Comparison of ENCODE assay signal across 19 mouse cellular contexts in the genomic region with DNA sequence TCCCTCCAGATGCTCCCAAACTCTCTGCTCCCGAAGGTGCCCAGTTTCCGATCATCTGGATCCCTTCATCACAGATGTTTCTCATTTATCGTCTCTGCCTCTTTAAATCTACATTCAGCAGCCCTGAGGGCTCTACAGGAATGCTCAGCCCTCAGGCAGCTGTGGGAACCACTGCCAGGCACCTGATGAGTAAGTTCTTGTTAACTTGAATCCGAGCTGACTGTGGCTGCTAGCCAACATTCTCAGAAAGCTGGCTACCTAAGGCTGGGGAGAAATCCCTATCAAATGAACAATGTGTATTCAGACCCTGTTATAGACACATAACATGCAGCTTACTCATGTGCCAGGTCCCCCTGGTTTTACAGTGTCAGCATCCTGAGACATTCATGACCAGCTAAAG. TPM values are rescaled to one million over a fixed set of nuclear protein-coding genes. Genes with fewer than 3 reads are reported as not detected.
DNase-seq lines count a peak whose midpoint lies in the region; ATAC-seq and TF ChIP-seq lines count a peak whose summit lies in the region.
"Had no signal": no experiment of that assay in that cellular context is flagged by ENCODE, and none has a peak within 500 bp of the region (broad histone marks: within the 10 kb centered on the region; RNA-seq: fewer than 3 reads in every experiment).

No protein-coding gene starts in this region.

- no peak overlapping the region for H3K4me2 ChIP-seq in heart, postnatal 0 days (ENCODE audit: low read depth, low read length)
- no peak overlapping the region for H3K4me2 ChIP-seq in embryonic facial prominence, embryonic 15.5 days (replicated peaks)
- H3K4me2 ChIP-seq in limb, embryonic 15.5 days = 0 out of 2 replicates have a peak overlapping the region, but pooled peaks have one; percentile 2
- no peak overlapping the region for H3K4me2 ChIP-seq in hindbrain, embryonic 11.5 days (replicated peaks; ENCODE audit: low read depth, low read length)
- no peak overlapping the region for H3K4me2 ChIP-seq in forebrain, embryonic 12.5 days
- H3K4me2 ChIP-seq: hindbrain, embryonic 14.5 days; neural tube, embryonic 13.5 days had no signal

- TF ChIP-seq CTCF in heart, postnatal 0 days (IDR thresholded peaks at IDR 0.05; ENCODE audit: low read depth) = no peak

- H3K9me3 ChIP-seq in heart, postnatal 0 days (replicated peaks; ENCODE audit: control insufficient read depth, low read length) = no peaks in the 10 kb centered on the region
- H3K9me3 ChIP-seq in heart, embryonic 10.5 days = no peaks in the 10 kb centered on the region
- no peaks in the 10 kb centered on the region for H3K9me3 ChIP-seq in embryonic facial prominence, embryonic 15.5 days (replicated peaks)
- no peaks in the 10 kb centered on the region for H3K9me3 ChIP-seq in limb, embryonic 15.5 days
- H3K9me3 ChIP-seq in hindbrain, embryonic 11.5 days (ENCODE audit: control insufficient read depth, low read length) = no peaks in the 10 kb centered on the region
- H3K9me3 ChIP-seq in forebrain, embryonic 12.5 days = no peaks in the 10 kb centered on the region
- H3K9me3 ChIP-seq: neural tube, embryonic 13.5 days had no signal

- no peak overlapping the region for H3K4me3 ChIP-seq in heart, postnatal 0 days (ENCODE audit: low read depth, low read length)
- H3K4me3 ChIP-seq in heart, embryonic 10.5 days = no peak overlapping the region
- H3K4me3 ChIP-seq in embryonic facial prominence, embryonic 15.5 days (replicated peaks) = no peak overlapping the region
- no peak overlapping the region for H3K4me3 ChIP-seq in limb, embryonic 15.5 days
- H3K4me3 ChIP-seq in hindbrain, embryonic 11.5 days (ENCODE audit: low read depth, low read length) = no peak overlapping the region
- no peak overlapping the region for H3K4me3 ChIP-seq in forebrain, embryonic 12.5 days (replicated peaks)
- H3K4me3 ChIP-seq: neural tube, embryonic 13.5 days had no signal

- 24% methylated on average over 4 of the region's 4 CpGs for WGBS in heart, postnatal 0 days
- WGBS in heart, embryonic 10.5 days = 62% methylated on average over 4 of the region's 4 CpGs
- WGBS in embryonic facial prominence, embryonic 15.5 days = 16% methylated on average over 4 of the region's 4 CpGs
- 11% methylated on average over 4 of the region's 4 CpGs for WGBS in limb, embryonic 15.5 days
- 64% methylated on average over 4 of the region's 4 CpGs for WGBS in hindbrain, embryonic 11.5 days
- WGBS in forebrain, embryonic 12.5 days = 66% methylated on average over 4 of the region's 4 CpGs

- no peaks in the 10 kb centered on the region for H3K36me3 ChIP-seq in heart, postnatal 0 days (replicated peaks; ENCODE audit: control insufficient read depth, insufficient read depth, low read length)
- H3K36me3 ChIP-seq in heart, embryonic 10.5 days = peaks cover 2% of the 10 kb centered on the region; the same call in 1 of the 2 replicates
- no peaks in the 10 kb centered on the region for H3K36me3 ChIP-seq in embryonic facial prominence, embryonic 15.5 days
- H3K36me3 ChIP-seq in limb, embryonic 15.5 days = peaks cover 9% of the 10 kb centered on the region; the same call in 1 of the 2 replicates
- no peaks in the 10 kb centered on the region for H3K36me3 ChIP-seq in hindbrain, embryonic 11.5 days (ENCODE audit: control insufficient read depth, insufficient read depth, low read length)
- H3K36me3 ChIP-seq in forebrain, embryonic 12.5 days (replicated peaks) = 0 out of 2 replicates have a peak, but pooled peaks cover 4% of the 10 kb centered on the region
- H3K36me3 ChIP-seq: neural tube, embryonic 13.5 days had no signal

- no peak overlapping the region for H3K9ac ChIP-seq in heart, postnatal 0 days (replicated peaks; ENCODE audit: low read depth, low read length)
- no peak overlapping the region for H3K9ac ChIP-seq in embryonic facial prominence, embryonic 15.5 days
- H3K9ac ChIP-seq in limb, embryonic 15.5 days = no peak overlapping the region
- no peak overlapping the region for H3K9ac ChIP-seq in hindbrain, embryonic 11.5 days (ENCODE audit: low read depth, low read length)
- H3K9ac ChIP-seq in forebrain, embryonic 12.5 days = no peak overlapping the region
- H3K9ac ChIP-seq: hindbrain, embryonic 14.5 days; neural tube, embryonic 13.5 days had no signal

- ATAC-seq in heart, postnatal 0 days (ENCODE audit: insufficient read depth, low read depth) = peak; percentile 73
- peak; percentile 77; the same call in 1 of the 2 replicates for ATAC-seq in embryonic facial prominence, embryonic 15.5 days (ENCODE audit: insufficient number of reproducible peaks, low FRiP score, low TSS enrichment, low read depth)
- ATAC-seq in limb, embryonic 15.5 days (ENCODE audit: insufficient number of reproducible peaks, low FRiP score, low TSS enrichment, low read depth) = peak; percentile 77
- ATAC-seq in hindbrain, embryonic 11.5 days (ENCODE audit: low FRiP score) = no peak
- ATAC-seq in forebrain, embryonic 12.5 days (ENCODE audit: low FRiP score) = no peak
- ATAC-seq: forebrain, embryonic 16.5 days; intestine, embryonic 16.5 days had no signal

- peaks cover 6% of the 10 kb centered on the region; the same call in 1 of the 2 replicates for H3K4me1 ChIP-seq in heart, postnatal 0 days (ENCODE audit: control insufficient read depth, insufficient read depth)
- peaks cover 3% of the 10 kb centered on the region; the same call in 1 of the 2 replicates for H3K4me1 ChIP-seq in heart, embryonic 10.5 days
- H3K4me1 ChIP-seq in embryonic facial prominence, embryonic 15.5 days = peaks cover 17% of the 10 kb centered on the region
- H3K4me1 ChIP-seq in limb, embryonic 15.5 days = peaks cover 31% of the 10 kb centered on the region
- H3K4me1 ChIP-seq in hindbrain, embryonic 11.5 days (replicated peaks; ENCODE audit: control insufficient read depth, insufficient read depth, low read length) = no peaks in the 10 kb centered on the region
- 0 out of 2 replicates have a peak, but pooled peaks cover under 1% of the 10 kb centered on the region for H3K4me1 ChIP-seq in forebrain, embryonic 12.5 days
- H3K4me1 ChIP-seq: neural tube, embryonic 13.5 days had no signal

- no peaks in the 10 kb centered on the region for H3K27me3 ChIP-seq in heart, postnatal 0 days (ENCODE audit: control insufficient read depth, insufficient read depth, low read length)
- H3K27me3 ChIP-seq in heart, embryonic 10.5 days (ENCODE audit: insufficient read depth, poor library complexity, severe bottlenecking) = no peaks in the 10 kb centered on the region
- no peaks in the 10 kb centered on the region for H3K27me3 ChIP-seq in embryonic facial prominence, embryonic 15.5 days
- no peaks in the 10 kb centered on the region for H3K27me3 ChIP-seq in limb, embryonic 15.5 days
- no peaks in the 10 kb centered on the region for H3K27me3 ChIP-seq in hindbrain, embryonic 11.5 days (ENCODE audit: control insufficient read depth, insufficient read depth, low read length)
- H3K27me3 ChIP-seq in forebrain, embryonic 12.5 days = 0 out of 2 replicates have a peak, but pooled peaks cover 2% of the 10 kb centered on the region
- H3K27me3 ChIP-seq: neural tube, embryonic 13.5 days had no signal

- no peak overlapping the region for H3K27ac ChIP-seq in heart, postnatal 0 days (ENCODE audit: low read depth)
- H3K27ac ChIP-seq in heart, embryonic 10.5 days = no peak overlapping the region
- H3K27ac ChIP-seq in embryonic facial prominence, embryonic 15.5 days (replicated peaks) = peak overlapping the region; percentile 58; the same call in 1 of the 2 replicates
- H3K27ac ChIP-seq in limb, embryonic 15.5 days = peak overlapping the region; percentile 75
- no peak overlapping the region for H3K27ac ChIP-seq in hindbrain, embryonic 11.5 days (ENCODE audit: low read depth, low read length)
- H3K27ac ChIP-seq in forebrain, embryonic 12.5 days = no peak overlapping the region
- H3K27ac ChIP-seq: hindbrain, embryonic 14.5 days; neural tube, embryonic 13.5 days had no signal

- TF ChIP-seq EP300 in heart, postnatal 0 days (IDR thresholded peaks at IDR 0.05; ENCODE audit: low read depth) = no peak

- peak; percentile 47 for DNase-seq in heart, postnatal 0 days (ENCODE audit: low spot score)
- no peak for DNase-seq in heart, embryonic 10.5 days (ENCODE audit: low spot score)
- peak; percentile 88 for DNase-seq in Muller cell, postnatal 12 days (ENCODE audit: inconsistent ontology term)
- no peak for DNase-seq in hindbrain, embryonic 11.5 days (ENCODE audit: low spot score)
- DNase-seq in kidney, adult 9 months = no peak
- DNase-seq: adrenal gland, postnatal 36 days; cerebellum, postnatal 10 days; kidney, postnatal 10 days had no signal

RNA-seq across cellular contexts. Expression of a gene that starts 9.7 kb away (rescaled TPM):
- 33.0 and 36.4 TPM in 2 replicates for total RNA-seq in heart, postnatal 0 days (2014; rRNA removed; ENCODE audit: low replicate concordance)
- 34.1 and 35.5 TPM in 2 replicates for polyA plus RNA-seq in heart, postnatal 0 days (2015; fragmentation: Nextera tagmentation; extraction: Ambion mirVana)
- 89.4 and 114 TPM in 2 replicates for polyA plus RNA-seq in heart, embryonic 10.5 days (2016; fragmentation: Nextera tagmentation; extraction: Ambion mirVana)
- 96.9 and 105 TPM in 2 replicates for polyA plus RNA-seq in embryonic facial prominence, embryonic 15.5 days (2015; fragmentation: Nextera tagmentation; extraction: Ambion mirVana)
- polyA plus RNA-seq in limb, embryonic 15.5 days (2015; fragmentation: Nextera tagmentation; extraction: Ambion mirVana) = 93.9 and 102 TPM in 2 replicates
- polyA plus RNA-seq in hindbrain, embryonic 11.5 days (2014; fragmentation: Nextera tagmentation; extraction: Ambion mirVana) = 81.2 and 88.5 TPM in 2 replicates
- 98.3 and 98.4 TPM in 2 replicates for polyA plus RNA-seq in forebrain, embryonic 12.5 days (2016; fragmentation: Nextera tagmentation; extraction: Ambion mirVana)

RNA-seq across cellular contexts. Expression of a gene that starts 20.9 kb away (rescaled TPM):
- not detected in 2 replicates for total RNA-seq in heart, postnatal 0 days (2014; rRNA removed; ENCODE audit: low replicate concordance)
- 0.05 and 0.07 TPM in 2 replicates for polyA plus RNA-seq in heart, postnatal 0 days (2015; fragmentation: Nextera tagmentation; extraction: Ambion mirVana)
- polyA plus RNA-seq in heart, embryonic 10.5 days (2016; fragmentation: Nextera tagmentation; extraction: Ambion mirVana) = 0.23 TPM in 2 replicates
- 0.24 and 0.32 TPM in 2 replicates for polyA plus RNA-seq in embryonic facial prominence, embryonic 15.5 days (2015; fragmentation: Nextera tagmentation; extraction: Ambion mirVana)
- polyA plus RNA-seq in limb, embryonic 15.5 days (2015; fragmentation: Nextera tagmentation; extraction: Ambion mirVana) = 0.28 TPM in 1 of 2 replicates, not detected in the other
- not detected in 2 replicates for polyA plus RNA-seq in hindbrain, embryonic 11.5 days (2014; fragmentation: Nextera tagmentation; extraction: Ambion mirVana)
- polyA plus RNA-seq in forebrain, embryonic 12.5 days (2016; fragmentation: Nextera tagmentation; extraction: Ambion mirVana) = 0.17 TPM in 1 of 2 replicates, not detected in the other
- total RNA-seq: gastrocnemius, adult 8-10 months; heart, adult 8-10 months; megakaryocyte progenitor cell, adult 5-6 weeks had no signal
- polyA plus RNA-seq: intestine, embryonic 16.5 days; liver, embryonic 16.5 days; neural tube, embryonic 13.5 days had no signal

RNA-seq across cellular contexts. Expression of a gene that starts 21.0 kb away (rescaled TPM):
- total RNA-seq in heart, postnatal 0 days (2014; rRNA removed; ENCODE audit: low replicate concordance) = 1.2 and 1.3 TPM in 2 replicates
- polyA plus RNA-seq in heart, postnatal 0 days (2015; fragmentation: Nextera tagmentation; extraction: Ambion mirVana) = 1.6 and 1.7 TPM in 2 replicates
- 0.89 and 1.1 TPM in 2 replicates for polyA plus RNA-seq in heart, embryonic 10.5 days (2016; fragmentation: Nextera tagmentation; extraction: Ambion mirVana)
- polyA plus RNA-seq in embryonic facial prominence, embryonic 15.5 days (2015; fragmentation: Nextera tagmentation; extraction: Ambion mirVana) = 4.0 and 4.6 TPM in 2 replicates
- polyA plus RNA-seq in limb, embryonic 15.5 days (2015; fragmentation: Nextera tagmentation; extraction: Ambion mirVana) = 3.8 and 4.0 TPM in 2 replicates
- polyA plus RNA-seq in hindbrain, embryonic 11.5 days (2014; fragmentation: Nextera tagmentation; extraction: Ambion mirVana) = 0.39 and 0.90 TPM in 2 replicates
- 0.24 and 0.34 TPM in 2 replicates for polyA plus RNA-seq in forebrain, embryonic 12.5 days (2016; fragmentation: Nextera tagmentation; extraction: Ambion mirVana)

RNA-seq across cellular contexts. Expression of a gene that starts 28.3 kb away (rescaled TPM):
- total RNA-seq in heart, postnatal 0 days (2014; rRNA removed; ENCODE audit: low replicate concordance) = 17.2 and 30.5 TPM in 2 replicates
- polyA plus RNA-seq in heart, postnatal 0 days (2015; fragmentation: Nextera tagmentation; extraction: Ambion mirVana) = 8.5 and 9.6 TPM in 2 replicates
- 6.6 and 9.0 TPM in 2 replicates for polyA plus RNA-seq in heart, embryonic 10.5 days (2016; fragmentation: Nextera tagmentation; extraction: Ambion mirVana)
- 17.3 and 18.5 TPM in 2 replicates for polyA plus RNA-seq in embryonic facial prominence, embryonic 15.5 days (2015; fragmentation: Nextera tagmentation; extraction: Ambion mirVana)
- 26.9 and 28.2 TPM in 2 replicates for polyA plus RNA-seq in limb, embryonic 15.5 days (2015; fragmentation: Nextera tagmentation; extraction: Ambion mirVana)
- 3.0 and 3.4 TPM in 2 replicates for polyA plus RNA-seq in hindbrain, embryonic 11.5 days (2014; fragmentation: Nextera tagmentation; extraction: Ambion mirVana)
- polyA plus RNA-seq in forebrain, embryonic 12.5 days (2016; fragmentation: Nextera tagmentation; extraction: Ambion mirVana) = 2.0 and 2.4 TPM in 2 replicates

Comparison
In these comparisons a context has a peak if more than half of its experiments do, and no peak if none do; other contexts are left out.
1. DNase-seq: peak in heart, postnatal 0 days (single experiment) and Muller cell, postnatal 12 days (single experiment); none in heart, embryonic 10.5 days (single experiment), hindbrain, embryonic 11.5 days (single experiment) and kidney, adult 9 months (single experiment).
2. ATAC-seq: peak in heart, postnatal 0 days (single experiment), embryonic facial prominence, embryonic 15.5 days (single experiment) and limb, embryonic 15.5 days (single experiment); none in hindbrain, embryonic 11.5 days (single experiment) and forebrain, embryonic 12.5 days (single experiment).
3. H3K27ac ChIP-seq: peak in embryonic facial prominence, embryonic 15.5 days (single experiment) and limb, embryonic 15.5 days (single experiment); none in heart, postnatal 0 days (single experiment), heart, embryonic 10.5 days (single experiment), hindbrain, embryonic 11.5 days (single experiment) and forebrain, embryonic 12.5 days (single experiment).